Mouse (Mus musculus): ENCODE data around the gene Tmem63b. TPM values are rescaled to one million over a fixed set of nuclear protein-coding genes. Genes with fewer than 3 reads are reported as not detected.
A peak's percentile ranks its signal among the peaks of the same experiment; 100 is the strongest.
"Not testable (repeated sequence)": the region's sequence is repeated elsewhere in the genome, so short reads cannot be mapped to it uniquely, and the experiment has no call there.

The Tmem63b gene
- polyA plus RNA-seq, 1 experiment from 2014 or later = 177 TPM

GRCm38 (mm10) chr17:45628885-45629855, 57.5 kb downstream of the Tmem63b start:
- Histone ChIP-seq H3K9me3 (no peaks in the 10 kb centered on the region), H3K4me3 (peak overlapping the region; percentile 44; the same call in 1 of the 2 replicates), H3K27me3 (replicated peaks) (no peaks in the 10 kb centered on the region), H3K4me1 (peaks cover 15% of the 10 kb centered on the region), H3K27ac (peak overlapping the region; percentile 81), H3K36me3 (replicated peaks) (no peaks in the 10 kb centered on the region), H3K9ac (no peak overlapping the region), H3K4me2 (peak overlapping the region; percentile 77)
- WGBS = 70% methylated on average over 13 of the region's 13 CpGs
- ATAC-seq (replicated peaks) = no peak; the same call in 1 of the 2 replicates

DNA sequence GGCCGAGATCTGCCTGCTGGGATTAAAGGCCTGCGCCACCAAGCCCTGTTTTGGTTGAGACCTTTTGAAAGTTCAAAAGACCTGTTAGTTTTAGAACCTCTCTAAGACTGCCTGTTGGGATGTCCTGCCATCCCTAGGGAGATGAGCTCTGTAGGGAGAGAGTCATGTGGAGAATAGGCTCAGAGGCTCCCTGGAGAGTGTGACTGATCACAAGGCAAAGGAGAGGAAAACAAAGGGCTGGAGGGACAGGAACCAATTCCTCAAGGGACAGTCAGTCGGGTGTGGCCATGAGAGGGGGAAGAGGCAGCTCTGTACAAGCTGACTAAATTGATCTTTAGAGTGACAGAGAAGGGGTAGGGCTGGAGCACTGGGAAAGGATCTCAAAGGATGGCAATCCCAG, 58.5 kb downstream of the Tmem63b start:
- Histone ChIP-seq H3K27ac (no peak overlapping the region), H3K4me1 (peaks cover 15% of the 10 kb centered on the region), H3K9me3 (no peaks in the 10 kb centered on the region), H3K27me3 (replicated peaks) (no peaks in the 10 kb centered on the region), H3K9ac (no peak overlapping the region), H3K4me2 (no peak overlapping the region), H3K36me3 (replicated peaks) (no peaks in the 10 kb centered on the region), H3K4me3 (no peak overlapping the region)
- ATAC-seq (replicated peaks) = no peak
- 18% methylated on average over 3 of the region's 3 CpGs for WGBS

DNA sequence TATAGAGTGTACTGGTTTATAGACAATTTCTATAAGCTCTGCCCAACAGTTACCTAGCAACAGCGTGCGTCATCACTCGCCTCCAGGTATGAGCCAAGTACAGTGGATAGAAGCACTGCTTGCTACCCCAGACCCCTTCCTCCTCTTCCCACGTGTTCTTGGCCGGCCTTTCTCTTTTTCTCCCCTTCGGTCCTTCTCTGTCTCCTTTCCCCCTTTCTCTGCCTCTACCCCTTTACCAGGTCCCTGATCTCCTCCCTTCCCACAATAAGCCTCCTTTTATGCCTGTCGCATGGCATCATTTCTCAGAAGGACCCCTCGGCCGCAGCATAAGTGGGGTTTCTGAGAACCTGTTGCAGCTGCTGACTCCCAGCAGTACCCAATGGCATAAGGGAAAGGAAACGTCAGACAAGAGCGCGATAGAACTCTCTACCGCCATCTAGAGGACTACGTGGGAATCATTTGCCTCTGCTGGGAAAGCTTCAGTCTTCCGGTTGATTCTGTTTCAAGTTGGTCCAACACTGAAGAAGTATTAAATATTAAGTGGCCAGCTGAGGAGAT, 60.0 kb downstream of the Tmem63b start:
- H3K27me3 ChIP-seq (replicated peaks) = no peaks in the 10 kb centered on the region
- no peaks in the 10 kb centered on the region for H3K9me3 ChIP-seq
- no peaks in the 10 kb centered on the region for H3K36me3 ChIP-seq (replicated peaks)
- no peak overlapping the region for H3K27ac ChIP-seq
- H3K4me1 ChIP-seq = peaks cover 15% of the 10 kb centered on the region
- H3K4me3 ChIP-seq = no peak overlapping the region
- WGBS = 17% methylated on average over 15 of the region's 15 CpGs
- ATAC-seq (replicated peaks) = no peak; the same call in 1 of the 2 replicates
- no peak overlapping the region for H3K9ac ChIP-seq
- peak overlapping the region; percentile 45 for H3K4me2 ChIP-seq

DNA sequence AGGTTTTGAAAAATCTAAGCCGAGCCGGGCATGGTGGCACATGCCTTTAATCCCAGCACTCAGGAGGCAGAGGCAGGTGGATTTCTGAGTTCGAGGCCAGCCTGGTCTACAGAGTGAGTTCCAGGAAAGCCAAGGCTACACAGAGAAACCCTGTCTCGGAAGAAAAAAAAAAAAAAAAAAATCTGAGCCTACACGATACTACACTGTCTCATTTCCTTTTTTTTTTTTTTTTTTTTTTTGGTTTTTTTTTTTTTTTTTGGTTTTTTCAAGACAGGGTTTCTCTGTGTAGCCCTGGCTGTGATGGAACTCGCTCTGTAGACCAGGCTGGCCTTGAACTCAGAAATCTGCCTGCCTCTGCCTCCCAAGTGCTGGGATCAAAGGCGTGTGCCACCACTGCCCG, 63.3 kb downstream of the Tmem63b start:
- not testable (repeated sequence) for H3K9ac ChIP-seq; H3K27me3 ChIP-seq (replicated peaks); H3K27ac ChIP-seq; H3K9me3 ChIP-seq; ATAC-seq (replicated peaks); H3K4me2 ChIP-seq; H3K4me3 ChIP-seq; H3K36me3 ChIP-seq (replicated peaks); H3K4me1 ChIP-seq
- 92% methylated on average over 8 of the region's 8 CpGs for WGBS

DNA sequence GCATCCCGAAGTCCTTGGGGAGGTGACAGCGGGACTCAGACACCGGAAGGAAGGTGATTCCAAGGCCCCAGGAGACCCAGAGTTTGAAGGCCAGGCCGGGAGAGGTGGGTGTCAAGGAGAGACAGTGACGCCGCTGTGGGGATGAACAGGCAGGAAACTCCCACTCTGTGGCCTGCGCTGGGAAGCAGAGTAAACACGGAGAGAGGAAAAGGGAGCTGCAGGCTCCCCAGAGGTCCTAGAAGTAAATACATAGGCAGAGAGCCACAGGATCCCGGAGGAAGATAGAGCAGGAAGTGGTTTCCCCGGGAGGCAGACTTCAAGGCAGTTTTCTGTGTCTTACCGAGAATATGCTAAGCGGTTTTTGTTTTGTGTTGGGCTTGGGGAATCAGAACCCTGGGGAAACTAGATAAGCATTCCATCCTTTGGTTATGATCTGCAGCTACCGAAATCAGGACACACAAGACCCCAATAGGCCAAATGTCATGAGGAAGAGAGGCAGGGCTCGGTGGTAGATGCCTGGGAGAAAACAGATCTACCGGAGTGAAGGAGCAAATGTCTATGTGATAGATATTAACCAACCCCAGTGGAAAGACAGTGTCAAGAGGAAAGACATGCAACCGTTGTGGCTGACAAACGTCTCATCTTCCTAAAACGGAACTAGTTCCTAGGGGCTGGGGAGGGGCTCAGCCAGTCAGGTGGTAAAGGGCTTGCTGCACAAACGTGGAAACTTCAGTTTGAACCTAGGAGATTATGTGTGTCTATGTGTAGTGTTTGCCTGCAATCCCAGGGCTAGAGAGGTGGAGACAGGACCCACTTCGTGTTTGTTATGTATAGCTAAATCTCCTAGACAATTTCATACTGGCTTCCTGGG, 67.1 kb downstream of the Tmem63b start:
- no peaks in the 10 kb centered on the region for H3K27me3 ChIP-seq (replicated peaks)
- no peaks in the 10 kb centered on the region for H3K36me3 ChIP-seq (replicated peaks)
- 32% methylated on average over 20 of the region's 20 CpGs for WGBS
- 0 out of 2 replicates have a peak, but pooled peaks cover 4% of the 10 kb centered on the region for H3K4me1 ChIP-seq
- no peak for ATAC-seq (replicated peaks)
- no peaks in the 10 kb centered on the region for H3K9me3 ChIP-seq
- no peak overlapping the region for H3K9ac ChIP-seq
- H3K27ac ChIP-seq = peak overlapping the region; percentile 50
- H3K4me3 ChIP-seq = no peak overlapping the region
- peak overlapping the region; percentile 21; the same call in 1 of the 2 replicates for H3K4me2 ChIP-seq

DNA sequence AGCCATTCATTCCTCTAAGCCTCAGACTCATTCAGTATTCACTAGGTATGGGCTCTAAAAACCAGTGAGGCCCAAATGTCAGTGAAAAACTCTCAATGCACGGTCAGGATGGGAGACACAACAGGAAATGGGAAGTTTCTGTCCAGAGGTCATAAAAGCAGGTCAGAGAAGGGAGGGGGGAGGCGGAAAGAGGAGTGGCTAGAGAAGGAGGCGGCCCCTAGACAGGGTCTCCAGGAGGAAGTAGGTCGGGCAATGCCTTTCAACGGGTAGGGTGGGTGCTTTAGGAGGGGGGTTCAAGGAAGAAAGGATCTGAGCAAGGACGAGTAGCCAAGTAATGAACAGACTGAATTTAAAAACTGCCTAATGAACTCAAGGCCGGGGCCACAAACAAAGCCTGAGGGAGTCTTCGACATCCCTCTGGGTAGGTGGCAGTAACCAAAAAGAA, 67.7 kb downstream of the Tmem63b start:
- H3K36me3 ChIP-seq (replicated peaks) = no peaks in the 10 kb centered on the region
- no peak overlapping the region for H3K4me3 ChIP-seq
- 13% methylated on average over 8 of the region's 8 CpGs for WGBS
- peak overlapping the region; percentile 50 for H3K27ac ChIP-seq
- H3K9me3 ChIP-seq = no peaks in the 10 kb centered on the region
- ATAC-seq (replicated peaks) = no peak
- H3K27me3 ChIP-seq (replicated peaks) = no peaks in the 10 kb centered on the region
- H3K9ac ChIP-seq = no peak overlapping the region
- H3K4me1 ChIP-seq = 0 out of 2 replicates have a peak, but pooled peaks cover 4% of the 10 kb centered on the region
- H3K4me2 ChIP-seq = peak overlapping the region; percentile 21; the same call in 1 of the 2 replicates

DNA sequence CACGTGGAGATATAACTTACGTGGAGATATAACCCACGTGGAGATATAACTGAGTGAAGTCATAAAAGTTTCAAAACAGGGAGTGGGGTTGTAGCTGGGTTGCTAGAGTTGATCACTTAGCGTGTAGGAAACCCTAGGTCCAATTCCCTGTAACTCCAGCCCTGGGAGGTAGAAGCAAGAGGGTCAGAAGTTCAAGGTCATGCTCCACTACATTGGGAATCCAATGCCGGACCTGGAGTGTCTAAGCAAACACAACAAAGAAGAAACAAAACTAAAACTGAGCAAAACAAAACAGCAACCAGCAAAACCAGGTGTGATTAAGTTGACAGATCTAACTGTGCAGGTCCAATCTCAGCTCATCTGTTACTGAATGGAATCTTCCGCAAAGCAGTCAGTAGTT, 69.0 kb downstream of the Tmem63b start:
- H3K4me3 ChIP-seq = no peak overlapping the region
- H3K9ac ChIP-seq = no peak overlapping the region
- 0 out of 2 replicates have a peak, but pooled peaks cover 4% of the 10 kb centered on the region for H3K4me1 ChIP-seq
- H3K4me2 ChIP-seq = no peak overlapping the region
- ATAC-seq (replicated peaks) = no peak
- no peak overlapping the region for H3K27ac ChIP-seq
- 91% methylated on average over 6 of the region's 6 CpGs for WGBS
- H3K36me3 ChIP-seq (replicated peaks) = no peaks in the 10 kb centered on the region
- no peaks in the 10 kb centered on the region for H3K27me3 ChIP-seq (replicated peaks)
- H3K9me3 ChIP-seq = no peaks in the 10 kb centered on the region

GRCm38 (mm10) chr17:45616679-45617078, 70.0 kb downstream of the Tmem63b start:
- Histone ChIP-seq H3K4me3 (no peak overlapping the region), H3K9me3 (no peaks in the 10 kb centered on the region), H3K27ac (no peak overlapping the region), H3K4me2 (no peak overlapping the region), H3K4me1 (0 out of 2 replicates have a peak, but pooled peaks cover 4% of the 10 kb centered on the region), H3K36me3 (replicated peaks) (no peaks in the 10 kb centered on the region), H3K9ac (no peak overlapping the region), H3K27me3 (replicated peaks) (no peaks in the 10 kb centered on the region)
- WGBS = 91% methylated on average over 3 of the region's 3 CpGs
- ATAC-seq (replicated peaks) = no peak

GRCm38 (mm10) chr17:45616046-45616650, 70.6 kb downstream of the Tmem63b start:
- Histone ChIP-seq H3K4me3 (no peak overlapping the region), H3K27me3 (replicated peaks) (no peaks in the 10 kb centered on the region), H3K4me2 (no peak overlapping the region), H3K36me3 (replicated peaks) (no peaks in the 10 kb centered on the region), H3K9ac (no peak overlapping the region), H3K4me1 (0 out of 2 replicates have a peak, but pooled peaks cover 4% of the 10 kb centered on the region), H3K27ac (no peak overlapping the region), H3K9me3 (no peaks in the 10 kb centered on the region)
- 77% methylated on average over 4 of the region's 4 CpGs for WGBS
- ATAC-seq (replicated peaks) = no peak

GRCm38 (mm10) chr17:45612921-45613320, 73.8 kb downstream of the Tmem63b start:
- H3K4me2 ChIP-seq = no peak overlapping the region
- no peak overlapping the region for H3K4me3 ChIP-seq
- H3K27ac ChIP-seq = no peak overlapping the region
- no peaks in the 10 kb centered on the region for H3K9me3 ChIP-seq
- H3K27me3 ChIP-seq (replicated peaks) = no peaks in the 10 kb centered on the region
- H3K4me1 ChIP-seq = no peaks in the 10 kb centered on the region
- no peaks in the 10 kb centered on the region for H3K36me3 ChIP-seq (replicated peaks)
- no peak overlapping the region for H3K9ac ChIP-seq
- 93% methylated on average over 7 of the region's 7 CpGs for WGBS
- ATAC-seq (replicated peaks) = no peak

- no peak for ATAC-seq (replicated peaks)
- Histone ChIP-seq H3K27ac (no peak overlapping the region), H3K4me3 (no peak overlapping the region), H3K4me2 (no peak overlapping the region), H3K9me3 (no peaks in the 10 kb centered on the region), H3K9ac (no peak overlapping the region), H3K36me3 (replicated peaks) (no peaks in the 10 kb centered on the region), H3K27me3 (replicated peaks) (no peaks in the 10 kb centered on the region), H3K4me1 (no peaks in the 10 kb centered on the region)
- 87% methylated on average over 8 of the region's 8 CpGs for WGBS
Observed at GRCm38 (mm10) chr17:45612008-45612407, 74.7 kb downstream of the Tmem63b start.

Data from midbrain, embryonic 15.5 days (tissue).